Mouse (Mus musculus): ENCODE data around the gene Rps27a. TPM values are rescaled to one million over a fixed set of nuclear protein-coding genes. Genes with fewer than 3 reads are reported as not detected.

The Rps27a gene
- total RNA-seq, 2 experiments from 2014 or later, result 479 to 533 TPM

GRCm38 (mm10) chr11:29514682-29515412 lies 33.1 kb downstream of the Rps27a start, which contains the start of gene Prorsd1:
Gene Prorsd1 (minus strand): TSS chr11:29515033.
- DNase-seq (ENCODE audit: low spot score in 2 of 2), result peak; percentile 55 to 58

GRCm38 (mm10) chr11:29514325-29514681 lies 33.6 kb downstream of the Rps27a start:
- no peak for DNase-seq (ENCODE audit: low spot score in 2 of 2)

DNA sequence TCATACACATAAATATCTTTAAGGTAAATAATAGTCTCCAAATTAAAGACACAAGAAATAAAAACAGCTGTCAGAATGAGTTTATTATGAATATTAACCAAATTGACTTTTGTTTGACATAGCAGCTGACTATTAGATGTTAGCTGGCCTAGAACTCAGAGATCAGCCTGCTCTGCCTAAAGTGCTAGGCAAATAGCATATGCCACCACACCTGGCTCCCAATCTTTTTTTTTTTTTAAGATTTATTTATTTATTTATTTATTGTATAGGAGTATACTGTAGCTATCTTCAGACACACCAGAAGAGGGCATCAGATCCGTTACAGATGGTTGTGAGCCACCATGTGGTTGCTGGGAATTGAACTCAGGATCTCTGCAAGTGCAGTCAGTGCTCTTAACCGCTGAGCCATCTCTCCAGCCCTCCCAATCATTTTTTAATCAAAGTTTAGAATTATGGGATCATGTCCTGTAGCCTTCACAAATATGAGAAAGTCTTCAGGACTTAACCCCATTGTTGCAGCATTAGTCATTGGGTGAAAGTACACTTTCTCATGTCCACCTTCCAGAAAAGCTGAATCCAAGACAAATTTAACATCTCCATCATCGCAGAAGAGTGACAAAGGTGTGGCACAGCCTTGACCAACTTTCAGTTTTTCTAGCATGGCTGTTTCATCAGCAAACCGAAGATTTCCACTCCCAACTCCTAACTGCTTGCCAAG lies 34.9 kb downstream of the Rps27a start:
- no peak for DNase-seq (ENCODE audit: low spot score in 2 of 2)

- DNase-seq (ENCODE audit: low spot score in 2 of 2), result no peak
Measured at GRCm38 (mm10) chr11:29509421-29509820, 38.5 kb downstream of the Rps27a start.

DNA sequence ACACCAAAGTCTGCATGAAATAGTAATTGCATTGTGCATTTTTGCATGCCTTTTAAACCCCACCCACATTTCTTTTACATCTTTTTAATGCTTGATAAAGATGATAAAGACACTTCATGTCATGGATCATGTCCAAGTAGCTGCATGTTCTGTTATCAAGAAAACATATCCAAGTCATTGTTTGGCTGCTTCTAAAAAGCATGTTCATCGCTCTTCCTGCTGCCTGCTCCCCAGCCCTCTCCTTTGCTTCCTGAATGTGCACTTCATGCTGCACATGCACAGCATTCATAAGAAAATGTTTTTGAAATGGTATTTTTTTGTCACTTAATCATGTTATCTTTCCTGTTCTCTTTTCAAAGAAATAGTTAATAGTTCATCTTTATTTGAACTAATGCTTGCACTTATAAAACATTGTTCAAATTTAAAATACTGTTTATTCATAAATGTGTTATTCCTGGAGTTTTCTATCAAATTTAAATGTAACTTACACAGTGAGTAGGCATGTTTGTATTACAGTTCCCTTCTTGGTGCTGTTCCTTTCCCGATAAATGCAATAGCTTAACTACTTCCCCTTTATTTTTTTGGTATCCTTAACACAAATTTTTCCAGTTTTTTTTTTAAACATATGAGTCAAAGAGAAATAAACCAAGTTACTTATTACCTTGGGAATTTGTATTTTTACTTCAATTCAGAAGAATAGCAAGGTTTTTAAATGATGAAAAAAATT lies 42.8 kb downstream of the Rps27a start:
- DNase-seq (ENCODE audit: low spot score in 2 of 2), result no peak

GRCm38 (mm10) chr11:29503948-29504893 lies 43.7 kb downstream of the Rps27a start:
- no peak for DNase-seq (ENCODE audit: low spot score in 2 of 2)

DNA sequence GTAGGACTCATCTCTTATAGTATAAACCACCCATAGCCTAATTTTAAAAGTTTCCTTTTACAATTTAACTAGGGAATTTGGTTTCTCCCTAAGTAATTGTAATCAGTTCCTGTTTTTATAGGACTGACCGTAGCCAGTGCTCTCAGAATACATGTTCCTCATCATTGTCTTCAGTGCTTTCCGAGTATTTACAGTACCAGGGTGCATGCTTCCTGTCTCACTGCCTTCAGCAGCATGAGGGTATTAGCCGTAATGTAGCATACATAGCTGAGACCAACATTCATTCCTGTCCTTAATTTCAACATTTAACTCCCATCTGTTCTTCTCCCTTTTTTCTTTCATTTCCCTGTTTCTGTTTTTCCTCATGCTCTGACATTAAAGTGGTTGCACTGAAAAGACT lies 50.9 kb downstream of the Rps27a start:
- no peak for DNase-seq (ENCODE audit: low spot score in 2 of 2)

Other genes starting within 250 kb of the Rps27a start
- 10 to 100 TPM; 54.1 to 55.5 TPM for gene Ccdc88a, start 174.5 kb downstream of the Rps27a start, total RNA-seq (2021)
- gene Prorsd1, start 33.1 kb downstream of the Rps27a start, total RNA-seq (2021), result 1 to 10 TPM; 2.6 to 3.8 TPM
- 10 to 100 TPM; 28.3 to 31.5 TPM for gene Mtif2, start 21.7 kb downstream of the Rps27a start, total RNA-seq (2021)
- gene Clhc1, start 159 bp downstream of the Rps27a start, total RNA-seq (2021), result under 1 TPM; 0.16 to 0.23 TPM
- 100 to 1,000 TPM; 690 to 719 TPM for gene Rtn4, start 144.8 kb upstream of the Rps27a start, total RNA-seq (2021)

All from left cerebral cortex, adult 18-20 months (tissue).